Mouse (Mus musculus): ENCODE measurements at regions not wholly inside any gene's neighbourhood (a gene's known extent, or its start where the extent isn't known, plus 50 kb on each side); places are given as distances from the start of the nearest gene placed in this dataset.

DNA sequence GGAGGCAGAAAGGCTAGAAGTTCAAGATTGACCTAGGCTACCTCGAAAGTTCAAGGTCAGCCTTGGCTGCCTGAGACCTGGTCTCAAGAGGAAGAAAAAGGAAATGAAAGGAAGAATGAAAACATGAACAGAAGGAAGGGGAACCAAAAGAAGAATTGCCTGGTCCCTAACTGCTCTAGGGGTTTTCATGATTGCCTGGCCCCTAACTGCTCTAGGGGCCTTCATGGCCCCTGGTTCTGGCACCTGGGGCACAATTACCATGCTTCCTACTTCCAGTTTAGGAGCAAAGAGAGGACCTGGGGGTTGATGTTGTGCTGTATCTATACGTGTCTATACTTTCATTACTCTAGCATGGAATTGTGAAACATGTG is 132.8 kb downstream of the Cd24a start:
- intact Hi-C loops (cut with DNase I), result loop anchor here (10.0 kb wide), 1 partner anchor 126 kb away; no protein-coding TSS in a partner anchor

- intact Hi-C loops (cut with DNase I), result loop anchor here (10.0 kb wide), 1 partner anchor 128 kb away; no protein-coding TSS in a partner anchor
Observed at GRCm38 (mm10) chr10:43712657-43713056, 134.6 kb downstream of the Cd24a start.

DNA sequence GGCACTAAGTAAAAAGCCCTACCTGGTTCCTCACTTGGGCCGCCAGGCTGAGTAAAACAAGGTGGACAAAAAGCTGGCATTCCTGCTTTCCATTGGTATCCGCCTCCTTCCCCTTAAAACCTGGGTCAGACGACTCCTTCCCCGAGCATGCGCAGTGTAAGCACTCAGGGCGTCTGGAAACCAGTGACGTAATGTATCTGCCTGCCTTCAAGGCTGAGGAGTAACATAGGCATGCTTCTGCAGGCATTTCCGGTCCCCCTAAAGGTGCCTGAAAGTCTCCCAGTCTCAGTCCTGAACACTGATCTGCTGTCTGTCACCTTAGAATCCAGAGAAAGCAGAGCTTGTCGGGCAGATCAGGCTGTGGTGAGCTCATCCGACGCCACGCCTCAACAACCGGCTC is 140.7 kb downstream of the Cd24a start:
- intact Hi-C loops (cut with DNase I), result loop anchor here (10.0 kb wide), 1 partner anchor 134 kb away; no protein-coding TSS in a partner anchor

DNA sequence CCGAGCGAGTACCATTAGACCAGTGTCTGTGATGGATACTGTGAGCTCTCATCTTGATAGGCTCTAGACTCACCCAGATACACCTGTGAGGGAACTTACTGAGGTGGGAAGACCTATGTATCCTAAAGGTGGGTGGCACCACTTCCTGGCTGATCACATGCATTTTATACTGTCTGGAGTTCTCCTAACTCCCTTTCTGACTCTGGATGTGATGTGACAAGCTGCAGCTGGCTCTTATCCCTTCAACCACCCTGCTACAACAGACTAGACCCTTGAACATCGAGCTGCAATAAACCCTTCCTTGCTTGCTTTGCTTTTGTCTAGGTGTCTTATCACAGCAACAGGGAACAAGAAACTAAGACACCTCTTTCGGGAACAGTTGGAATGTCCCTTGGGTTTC is 143.3 kb downstream of the Cd24a start:
- intact Hi-C loops (cut with DNase I), result no loop called here

DNA sequence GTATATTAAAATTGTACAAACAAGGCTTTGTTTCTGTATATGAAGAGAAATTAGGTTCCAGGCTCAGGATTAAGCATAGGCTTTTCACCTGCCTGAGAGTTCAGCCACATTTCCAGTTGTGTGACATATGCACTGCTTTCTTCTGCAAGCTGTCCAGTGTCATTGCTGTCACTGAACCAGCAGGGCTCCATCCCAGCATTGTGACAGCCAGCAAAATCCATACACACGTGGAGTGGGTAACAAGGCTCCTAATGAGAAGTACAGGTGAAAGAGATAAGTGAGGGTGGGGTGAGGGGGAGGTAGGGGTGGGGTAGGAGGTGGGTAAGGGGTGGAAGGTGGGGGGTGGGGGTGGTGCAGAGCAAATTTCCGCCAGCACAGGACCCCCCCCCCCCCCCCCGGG is 144.1 kb downstream of the Cd24a start:
- intact Hi-C loops (cut with DNase I), result no loop called here

DNA sequence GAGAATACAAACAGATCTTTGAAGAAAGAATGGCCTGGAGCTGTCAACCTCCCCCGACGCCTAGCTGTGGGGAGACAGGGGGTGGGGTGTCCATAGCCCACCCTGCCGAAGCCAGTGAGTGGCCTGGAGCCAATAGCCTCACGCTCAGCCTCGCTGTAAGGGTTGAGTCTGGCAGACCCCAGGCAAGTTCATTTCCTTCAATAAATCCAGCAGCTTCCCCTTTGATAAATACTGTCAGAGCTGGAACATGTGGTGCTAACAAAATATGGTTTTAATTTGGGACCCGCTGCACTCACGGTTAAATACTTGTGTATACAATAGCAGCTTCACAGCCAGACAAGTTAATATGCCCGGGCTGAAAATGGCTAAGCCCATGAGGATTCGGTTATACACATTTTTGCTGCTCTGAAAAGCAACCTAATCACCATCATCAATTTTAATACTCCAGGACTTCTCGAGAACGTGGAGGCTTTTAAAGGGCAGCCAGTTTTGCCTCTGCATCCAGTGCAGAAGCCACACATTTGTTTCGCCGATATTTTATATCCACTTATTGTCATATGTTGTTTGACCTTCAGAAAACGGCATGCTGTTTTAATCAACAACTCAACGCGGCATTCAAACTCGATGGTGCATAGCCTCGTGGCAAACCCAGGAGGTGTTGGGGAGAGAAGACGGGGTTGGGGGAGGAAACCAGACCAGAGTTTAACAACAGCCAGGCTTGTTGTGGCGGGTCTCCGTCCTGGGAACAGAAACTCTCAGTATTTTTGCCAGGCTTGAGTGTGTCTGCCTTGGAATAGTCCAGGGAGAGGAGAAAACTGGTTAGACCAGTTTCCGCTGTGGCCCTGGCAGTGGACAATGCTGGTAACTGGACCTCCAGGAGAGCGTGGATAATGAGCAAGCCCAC is 144.9 kb downstream of the Cd24a start:
- intact Hi-C loops (cut with DNase I), result no loop called here

GRCm38 (mm10) chr10:43723615-43723937 is 145.5 kb downstream of the Cd24a start:
- intact Hi-C loops (cut with DNase I), result no loop called here

- intact Hi-C loops (cut with DNase I), result no loop called here
Observed at GRCm38 (mm10) chr10:43727746-43728145, 149.7 kb downstream of the Cd24a start.

- intact Hi-C loops (cut with DNase I), result no loop called here
Observed at GRCm38 (mm10) chr10:43729184-43729583, 151.1 kb downstream of the Cd24a start.

DNA sequence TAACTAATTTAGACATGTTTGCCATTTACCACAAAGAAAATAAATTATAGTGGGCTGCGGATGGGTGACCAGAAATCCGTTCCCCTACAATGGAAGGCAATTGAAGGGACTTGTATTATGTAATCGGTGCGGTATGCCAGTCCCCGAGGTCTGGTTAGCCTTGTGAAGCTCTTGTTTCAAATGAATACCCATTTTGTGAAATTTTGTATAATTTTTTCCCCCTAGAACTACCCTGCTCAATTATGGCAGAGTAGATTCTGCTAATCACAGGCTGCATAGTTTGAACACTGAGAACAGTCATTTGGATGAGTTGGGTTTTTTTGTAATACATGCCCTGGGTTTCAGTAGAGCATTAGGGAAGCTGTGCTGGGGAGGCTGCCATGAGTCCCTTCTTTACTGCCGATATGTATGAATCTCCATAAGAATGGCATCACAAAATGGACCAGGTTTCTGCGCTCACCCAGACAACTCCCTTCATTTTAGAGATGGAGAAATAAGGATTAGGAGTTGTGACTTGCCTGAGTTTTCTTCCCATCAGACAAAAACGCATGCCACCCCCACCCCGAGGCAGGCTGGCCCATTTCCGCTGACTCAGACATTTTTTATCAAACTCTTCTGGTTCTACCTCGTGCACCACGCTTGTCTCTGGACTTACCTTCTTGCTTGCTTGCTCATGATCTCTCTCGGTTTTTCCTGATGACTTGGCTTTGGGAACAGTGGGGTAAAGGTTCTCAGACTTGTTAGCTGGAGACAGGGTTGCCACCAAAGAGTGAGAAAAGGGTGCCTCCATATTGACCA is 155.7 kb downstream of the Cd24a start:
- intact Hi-C loops (cut with DNase I), result no loop called here

GRCm38 (mm10) chr10:43739181-43739580 is 161.1 kb downstream of the Cd24a start:
- intact Hi-C loops (cut with DNase I), result no loop called here

DNA sequence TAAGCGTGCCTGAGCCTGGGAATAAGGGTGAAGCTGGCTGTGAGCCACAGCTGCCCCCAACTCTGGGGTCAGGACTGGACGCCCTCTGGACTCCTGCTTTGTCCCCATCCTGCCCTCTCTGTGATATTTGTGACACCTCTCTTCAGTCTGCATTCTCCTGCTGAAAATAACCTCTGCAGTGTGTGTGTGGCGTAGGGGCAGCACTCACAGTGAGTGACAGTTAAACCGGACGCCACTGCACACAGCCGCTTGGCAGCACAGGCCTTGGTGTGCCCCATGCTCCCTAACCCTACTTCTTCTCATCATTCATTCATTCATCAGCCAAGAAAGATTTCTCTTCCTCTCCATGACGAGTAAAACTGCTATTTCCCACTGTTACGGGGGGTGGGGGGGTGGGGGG is 161.6 kb downstream of the Cd24a start:
- intact Hi-C loops (cut with DNase I), result no loop called here

GRCm38 (mm10) chr10:43740204-43740865 is 161.2 kb downstream of the Qrsl1 start:
- intact Hi-C loops (cut with DNase I), result no loop called here

GRCm38 (mm10) chr10:43741361-43742084 is 160.0 kb downstream of the Qrsl1 start:
- intact Hi-C loops (cut with DNase I), result no loop called here

GRCm38 (mm10) chr10:43742085-43743054 is 159.2 kb downstream of the Qrsl1 start:
- intact Hi-C loops (cut with DNase I), result no loop called here

DNA sequence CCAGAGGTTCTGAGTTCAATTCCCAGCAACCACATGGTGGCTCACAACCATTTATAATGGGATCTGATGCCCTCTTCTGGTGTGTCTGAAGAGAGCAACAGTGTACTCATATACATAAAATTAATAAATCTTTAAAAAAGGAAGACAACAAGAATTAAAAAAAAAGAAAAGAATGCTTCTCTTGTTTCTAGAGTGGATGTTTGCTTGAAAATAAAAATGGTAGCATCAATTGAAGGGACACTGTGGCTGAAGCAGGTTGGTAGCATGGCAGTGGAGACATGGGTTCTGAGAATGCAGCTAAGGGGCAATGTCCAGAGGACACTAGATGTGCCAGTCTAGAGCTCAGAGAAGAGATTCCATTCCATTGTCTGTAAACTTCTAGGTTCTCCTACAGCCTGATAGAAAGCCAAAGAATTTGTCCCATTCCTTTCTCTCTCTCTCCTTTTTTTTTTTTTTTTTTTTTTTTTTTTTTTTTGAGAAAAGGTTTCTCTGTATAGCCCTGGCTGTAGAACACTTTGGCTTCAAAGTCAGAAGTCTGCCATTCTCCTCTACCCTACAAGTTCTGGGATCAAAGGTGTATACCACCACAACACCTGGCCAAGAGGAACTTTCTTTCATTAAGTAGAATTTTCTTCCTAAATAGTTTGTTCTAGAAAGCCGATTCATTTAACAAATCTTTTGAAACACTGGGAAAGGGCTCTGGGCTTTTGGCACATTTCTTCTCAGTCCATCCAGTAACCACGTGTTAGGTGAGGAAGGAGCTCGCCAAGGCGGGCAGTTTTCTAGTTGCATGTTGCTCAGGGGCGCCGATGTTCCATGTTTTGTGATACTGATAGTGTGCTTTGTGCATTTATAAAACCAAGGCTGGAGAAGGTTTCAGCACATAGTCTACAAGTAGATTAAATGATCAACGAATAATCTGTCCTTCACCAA is 158.1 kb downstream of the Qrsl1 start:
- intact Hi-C loops (cut with DNase I), result no loop called here

DNA sequence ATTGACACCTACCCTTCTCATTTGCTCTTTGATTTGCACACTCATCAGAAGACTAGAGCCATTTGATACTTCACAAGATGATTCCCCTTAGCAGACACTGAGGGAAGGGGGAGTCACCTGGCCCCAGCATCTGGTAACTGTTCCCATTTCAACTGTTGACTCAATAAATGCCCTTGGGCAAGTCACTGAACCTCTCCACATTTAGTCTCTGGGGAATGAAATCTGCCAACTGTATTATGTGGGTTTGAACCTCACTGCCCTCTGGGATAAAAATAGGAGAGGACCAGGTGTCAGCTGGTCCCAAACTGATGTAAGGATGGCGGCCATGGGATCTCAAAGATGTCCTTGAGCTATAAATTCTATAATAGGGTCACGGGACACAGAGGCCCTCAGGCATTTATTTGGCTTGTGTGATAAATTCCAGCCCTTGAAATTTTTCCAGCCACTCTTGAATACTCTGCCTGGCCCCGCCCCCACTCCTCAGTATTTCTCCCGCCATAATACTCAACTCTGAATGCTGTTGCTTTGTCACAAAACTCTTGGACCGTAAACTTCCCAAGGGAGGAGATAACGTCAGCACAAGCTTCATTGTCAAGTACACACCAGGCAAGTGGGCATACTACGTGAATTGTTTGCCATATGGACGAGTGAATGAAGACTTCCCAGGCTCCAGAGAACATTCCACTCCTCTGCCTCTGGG is 155.5 kb downstream of the Qrsl1 start:
- intact Hi-C loops (cut with DNase I), result no loop called here

- intact Hi-C loops (cut with DNase I), result no loop called here
Observed at GRCm38 (mm10) chr10:43746631-43747001, 154.9 kb downstream of the Qrsl1 start.
